Mouse (Mus musculus): ENCODE results near the gene Rraga.

- TF ChIP-seq GABPA (IDR thresholded peaks at IDR 0.05; ENCODE audit: insufficient replicate concordance, low read depth, low read length) = no peak
- no peak for TF ChIP-seq CTCF (conservative IDR thresholded peaks at IDR 0.05 in 1 of 2, IDR thresholded peaks at IDR 0.05 in 1 of 2; ENCODE audit: low read depth in 2 of 2, low read length in 2 of 2)
- no peak for TF ChIP-seq ZC3H11A (IDR thresholded peaks at IDR 0.05; ENCODE audit: low read depth, low read length)
- no peak for TF ChIP-seq JUN (IDR thresholded peaks at IDR 0.05; ENCODE audit: insufficient read depth, low read depth, low read length)
- TF ChIP-seq POLR2A (IDR thresholded peaks at IDR 0.05; ENCODE audit: low read depth, low read length) = no peak
- no peak for TF ChIP-seq CHD1 (IDR thresholded peaks at IDR 0.05; ENCODE audit: low read depth, low read length)
- no peak for TF ChIP-seq USF1 (IDR thresholded peaks at IDR 0.05; ENCODE audit: low read depth, low read length)
- no peak for TF ChIP-seq ZNF384 (IDR thresholded peaks at IDR 0.05; ENCODE audit: low read depth, low read length)
- TF ChIP-seq SIN3A (IDR thresholded peaks at IDR 0.05; ENCODE audit: low read length) = no peak
- no peak for TF ChIP-seq MAX (IDR thresholded peaks at IDR 0.05; ENCODE audit: low read length)
- TF ChIP-seq MXI1 (IDR thresholded peaks at IDR 0.05; ENCODE audit: low read depth, low read length) = no peak
- no peak for TF ChIP-seq KAT2A (IDR thresholded peaks at IDR 0.05; ENCODE audit: insufficient replicate concordance, low read length)
- TF ChIP-seq CHD2 (IDR thresholded peaks at IDR 0.05; ENCODE audit: low read length) = no peak
- no peak for TF ChIP-seq HCFC1 (IDR thresholded peaks at IDR 0.05; ENCODE audit: low read depth, low read length)
Observed at GRCm38 (mm10) chr4:86527162-86528136, 48.0 kb upstream of the Rraga start.

Data from CH12.LX (cell line).